Mouse (Mus musculus) MEL (cell line): Measurements from ENCODE around the gene Ppp1r11. TPM values are rescaled to one million over a fixed set of nuclear protein-coding genes. Genes with fewer than 3 reads are reported as not detected.

Source experiments
- DNase-seq: peaks from one replicate; pipeline ENCODE4 v3.0.0; 2011; ENCODE audit warnings: low read depth, low spot score
- H3K27ac ChIP-seq: 2 replicates; pipeline ENCODE4 v1.5.1; 2012; ENCODE audit warnings: low read depth, mild to moderate bottlenecking, control low read depth, low read length, moderate library complexity; ENCODE audit not compliant: control insufficient read depth
- H3K27me3 ChIP-seq, 2 experiments: fragments of 150-350 bp in 1 of 2; sonication (generic) in 1 of 2; 2 replicates each; pipeline ENCODE4 v1.6.1; 2012; ENCODE audit warnings: low read length in 2 of 2, mild to moderate bottlenecking in 2 of 2, improper control_type of control experiment in 1 of 2, moderate library complexity in 1 of 2; ENCODE audit not compliant: insufficient read depth in 2 of 2, control insufficient read depth in 1 of 2
- H3K36me3 ChIP-seq, 2 experiments: 2 replicates each; pipeline ENCODE4 v1.6.1; 2012 to 2014; ENCODE audit warnings: low read length in 2 of 2, improper control_type of control experiment in 1 of 2, inconsistent platforms in 1 of 2, mild to moderate bottlenecking in 1 of 2; ENCODE audit not compliant: insufficient read depth in 2 of 2, control insufficient read depth in 1 of 2
- H3K4me1 ChIP-seq, 2 experiments: fragments of 150-350 bp in 1 of 2; sonication (generic) in 1 of 2; 2 replicates each; pipeline ENCODE4 v1.6.1; 2012; ENCODE audit warnings: low read length in 2 of 2, improper control_type of control experiment in 1 of 2, mild to moderate bottlenecking in 1 of 2; ENCODE audit not compliant: insufficient read depth in 2 of 2, control insufficient read depth in 1 of 2
- H3K4me3 ChIP-seq, 2 experiments: fragments of 150-350 bp in 1 of 2; sonication (generic) in 1 of 2; 2 replicates each; pipeline ENCODE4 v1.5.1; 2012; ENCODE audit warnings: low read depth in 2 of 2, low read length in 2 of 2, mild to moderate bottlenecking in 2 of 2, moderate library complexity in 2 of 2, control low read depth in 1 of 2, improper control_type of control experiment in 1 of 2; ENCODE audit not compliant: control insufficient read depth in 1 of 2, insufficient read depth in 1 of 2
- H3K79me2 ChIP-seq: 2 replicates; pipeline ENCODE4 v1.6.1; 2012; ENCODE audit warnings: mild to moderate bottlenecking, low read length, moderate library complexity; ENCODE audit not compliant: control insufficient read depth, poor library complexity, insufficient read depth
- H3K9ac ChIP-seq: 2 replicates; pipeline ENCODE4 v1.6.1; 2012; ENCODE audit warnings: low read depth, mild to moderate bottlenecking, control low read depth, low read length, moderate library complexity; ENCODE audit not compliant: control insufficient read depth, poor library complexity, severe bottlenecking
- H3K9me3 ChIP-seq: fragments of 150-350 bp; sonication (generic); replicated peaks from 2 replicates; pipeline ENCODE4 v1.6.1; 2012; ENCODE audit warnings: mild to moderate bottlenecking, low read length, improper control_type of control experiment, moderate library complexity; ENCODE audit not compliant: insufficient read depth
- BHLHE40 ChIP-seq: IDR thresholded peaks from 2 replicates; pipeline ENCODE4 v1.6.1; 2012; ENCODE audit warnings: low read depth, mild to moderate bottlenecking, inconsistent platforms, low read length, improper control_type of control experiment, borderline replicate concordance
- CHD2 ChIP-seq: IDR thresholded peaks from 2 replicates; pipeline ENCODE4 v1.6.1; 2011; ENCODE audit warnings: low read length, improper control_type of control experiment
- CTCF ChIP-seq, 3 experiments: IDR thresholded peaks in 2 of 3; conservative IDR thresholded peaks in 1 of 3; 2 replicates each; pipeline ENCODE4 v1.5.1; 2011 to 2012; ENCODE audit warnings: low read length in 3 of 3, low read depth in 2 of 3, mild to moderate bottlenecking in 2 of 3, improper control_type of control experiment in 1 of 3, inconsistent platforms in 1 of 3, mixed read lengths in 1 of 3, moderate library complexity in 1 of 3; ENCODE audit not compliant: control insufficient read depth in 1 of 3, insufficient read depth in 1 of 3, poor library complexity in 1 of 3, severe bottlenecking in 1 of 3
- EP300 ChIP-seq, 2 experiments: IDR thresholded peaks; 2 replicates each; pipeline ENCODE4 v1.6.1; 2011; ENCODE audit warnings: improper control_type of control experiment in 2 of 2, low read length in 2 of 2, low read depth in 1 of 2, mild to moderate bottlenecking in 1 of 2
- GABPA ChIP-seq: IDR thresholded peaks from 2 replicates; pipeline ENCODE4 v1.6.1; 2012; ENCODE audit warnings: low read depth, mild to moderate bottlenecking, inconsistent platforms, low read length, improper control_type of control experiment, moderate library complexity
- HCFC1 ChIP-seq: IDR thresholded peaks from 2 replicates; pipeline ENCODE4 v1.6.1; 2012; ENCODE audit warnings: low read depth, mild to moderate bottlenecking, inconsistent platforms, low read length, improper control_type of control experiment, moderate library complexity
- MAZ ChIP-seq: IDR thresholded peaks from 2 replicates; pipeline ENCODE4 v1.6.1; 2012; ENCODE audit warnings: low read depth, mild to moderate bottlenecking, inconsistent platforms, low read length, improper control_type of control experiment
- MEF2A ChIP-seq: IDR thresholded peaks from 2 replicates; pipeline ENCODE4 v1.6.1; 2014; ENCODE audit warnings: low read depth, mild to moderate bottlenecking, inconsistent platforms, low read length, improper control_type of control experiment; ENCODE audit not compliant: poor library complexity, insufficient replicate concordance, severe bottlenecking; ENCODE audit errors: extremely low read depth
- MYC ChIP-seq: IDR thresholded peaks from 2 replicates; pipeline ENCODE4 v1.6.1; 2011; ENCODE audit warnings: low read depth, mild to moderate bottlenecking, low read length, improper control_type of control experiment, moderate library complexity
- POLR2A ChIP-seq, 2 experiments: IDR thresholded peaks; 2 replicates each; pipeline ENCODE4 v1.6.1; 2011 to 2012; ENCODE audit warnings: low read length in 2 of 2, mild to moderate bottlenecking in 2 of 2, control low read depth in 1 of 2, improper control_type of control experiment in 1 of 2, low read depth in 1 of 2, moderate library complexity in 1 of 2; ENCODE audit not compliant: control insufficient read depth in 1 of 2, insufficient read depth in 1 of 2, poor library complexity in 1 of 2
- POLR2AphosphoS2 ChIP-seq: IDR thresholded peaks from 2 replicates; pipeline ENCODE4 v1.6.1; 2011; ENCODE audit warnings: low read length, improper control_type of control experiment
- RAD21 ChIP-seq: IDR thresholded peaks from 2 replicates; pipeline ENCODE4 v1.6.1; 2011; ENCODE audit warnings: mild to moderate bottlenecking, low read depth, low read length, improper control_type of control experiment
- TAL1 ChIP-seq: IDR thresholded peaks from 2 replicates; pipeline ENCODE4 v1.6.1; 2012; ENCODE audit warnings: mild to moderate bottlenecking, inconsistent platforms, low read length, moderate library complexity, mixed read lengths
- TBP ChIP-seq: IDR thresholded peaks from 2 replicates; pipeline ENCODE4 v1.8.0; 2011; ENCODE audit warnings: low read depth, low read length, improper control_type of control experiment
- USF1 ChIP-seq: IDR thresholded peaks from 2 replicates; pipeline ENCODE4 v1.6.1; 2014; ENCODE audit warnings: low read depth, mild to moderate bottlenecking, inconsistent platforms, low read length, improper control_type of control experiment, moderate library complexity
- USF2 ChIP-seq, 2 experiments: IDR thresholded peaks; 2 replicates each; pipeline ENCODE4 v1.6.1; 2011 to 2012; ENCODE audit warnings: improper control_type of control experiment in 2 of 2, low read length in 2 of 2, borderline replicate concordance in 1 of 2, inconsistent platforms in 1 of 2, low read depth in 1 of 2, mild to moderate bottlenecking in 1 of 2; ENCODE audit not compliant: insufficient read depth in 1 of 2
- ZC3H11A ChIP-seq: IDR thresholded peaks from 2 replicates; pipeline ENCODE4 v1.6.1; 2012; ENCODE audit warnings: low read depth, mild to moderate bottlenecking, inconsistent platforms, low read length, improper control_type of control experiment
- ZKSCAN1 ChIP-seq: IDR thresholded peaks from 2 replicates; pipeline ENCODE4 v1.6.1; 2012; ENCODE audit warnings: low read depth, mild to moderate bottlenecking, inconsistent platforms, low read length, improper control_type of control experiment, moderate library complexity
- ZNF384 ChIP-seq: IDR thresholded peaks from 2 replicates; pipeline ENCODE4 v1.6.1; 2012; ENCODE audit warnings: low read depth, mild to moderate bottlenecking, inconsistent platforms, low read length, improper control_type of control experiment
- polyA plus RNA-seq, 2 experiments: library from polyadenylated mRNA; stranded (reverse) in 1 of 2; unstranded in 1 of 2; fragments of >175 nt in 1 of 2; fragments of >200 nt in 1 of 2; gene quantifications; 2 replicates each; pipeline versions ENCODE4 v1.2.1 to v1.2.4; 2012; ENCODE audit warnings: low replicate concordance in 2 of 2, low read depth in 1 of 2; ENCODE audit not compliant: insufficient read length in 2 of 2, insufficient read depth in 1 of 2, missing spikeins in 1 of 2
- total RNA-seq: library from RNA; depleted of rRNA; stranded (reverse); fragments of 300-350 nt; gene quantifications from 2 replicates; pipeline ENCODE4 v1.2.3, GENCODE M21; 2012

Ppp1r11 gene
- total and polyA plus RNA-seq, 3 experiments = 138 to 146 TPM; not detected in 1

- Histone ChIP-seq H3K4me3 (no peak overlapping the region), H3K9ac (no peak overlapping the region), H3K36me3 (no peaks in the 10 kb centered on the region), H3K9me3 (no peaks in the 10 kb centered on the region), H3K27ac (no peak overlapping the region), H3K27me3 (no peaks in the 10 kb centered on the region; a peak in 1 of 4 replicates), H3K79me2 (no peaks in the 10 kb centered on the region), H3K4me1 (no peaks in the 10 kb centered on the region; a peak in 1 of 4 replicates)
- peak; percentile 14 for DNase-seq
- TF ChIP-seq CHD2 = no peak
- no peak for TF ChIP-seq ZNF384
- TF ChIP-seq BHLHE40 = no peak
- no peak for TF ChIP-seq MYC
- TF ChIP-seq CTCF (IDR thresholded peaks at IDR 0.05 in 2 of 3, conservative IDR thresholded peaks at IDR 0.05 in 1 of 3; ENCODE audit: control insufficient read depth in 1 of 3, insufficient read depth in 1 of 3, low read depth in 2 of 3, low read length in 3 of 3, poor library complexity in 1 of 3, severe bottlenecking in 1 of 3) = no peak
- TF ChIP-seq GABPA = no peak
- no peak for TF ChIP-seq RAD21
- TF ChIP-seq USF1 = no peak
- TF ChIP-seq EP300 (IDR thresholded peaks at IDR 0.05; ENCODE audit: low read depth in 1 of 2, low read length in 2 of 2) = no peak
- no peak for TF ChIP-seq MAZ
- TF ChIP-seq TAL1 = no peak
- TF ChIP-seq USF2 (IDR thresholded peaks at IDR 0.05; ENCODE audit: borderline replicate concordance in 1 of 2, insufficient read depth in 1 of 2, low read depth in 1 of 2, low read length in 2 of 2) = no peak
- no peak for TF ChIP-seq ZKSCAN1
- no peak for TF ChIP-seq MEF2A
Observed at GRCm38 (mm10) chr17:36961125-36961524, 9.6 kb upstream of the Ppp1r11 start.

DNA sequence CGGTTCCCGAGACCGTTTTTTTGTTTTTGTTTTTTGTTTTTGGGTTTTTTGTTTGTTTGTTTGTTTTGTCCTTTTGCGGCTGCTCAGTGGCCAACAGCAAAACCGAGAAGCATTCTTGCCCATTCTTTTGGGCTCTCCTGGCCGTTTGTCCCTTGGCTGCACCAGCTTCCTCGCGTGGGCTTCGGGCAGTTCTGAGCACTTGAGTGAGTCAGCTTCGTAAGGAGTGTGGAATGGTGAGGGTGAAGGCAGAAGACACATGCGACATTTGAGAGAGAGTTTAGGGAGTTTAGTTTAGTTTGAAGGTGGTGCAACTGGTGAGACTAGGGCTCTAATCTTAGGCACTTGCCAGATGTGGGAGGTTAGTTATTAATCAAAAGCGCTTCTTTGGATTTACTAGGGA, 7.3 kb upstream of the Ppp1r11 start:
- Histone ChIP-seq H3K27me3 (no peaks in the 10 kb centered on the region; a peak in 1 of 4 replicates), H3K79me2 (no peaks in the 10 kb centered on the region), H3K4me1 (no peaks in the 10 kb centered on the region; a peak in 1 of 4 replicates), H3K27ac (no peak overlapping the region), H3K9ac (peak overlapping the region; percentile 54), H3K4me3 (peak overlapping the region; percentile 62 to 70), H3K36me3 (no peaks in the 10 kb centered on the region), H3K9me3 (no peaks in the 10 kb centered on the region)
- TF ChIP-seq TBP (no peak), POLR2A (IDR thresholded peaks at IDR 0.05; ENCODE audit: control insufficient read depth in 1 of 2, insufficient read depth in 1 of 2, low read depth in 1 of 2, low read length in 2 of 2, poor library complexity in 1 of 2) (no peak), HCFC1 (no peak), ZC3H11A (no peak), POLR2AphosphoS2 (no peak)
- DNase-seq = no peak
